Mouse (Mus musculus) adipocyte (in vitro differentiated cells): ENCODE measurements around the gene Cct5.

Experiments
- DNase-seq: peaks from one replicate; pipeline ENCODE4 v3.0.0-alpha.2; 2016; ENCODE audit warnings: low spot score

Gene Cct5

GRCm38 (mm10) chr15:31601646-31602374 lies at the start of gene Cct5, which contains the start of gene Fam173b:
Gene Cct5, minus strand, starts transcription at chr15:31601804.
Gene Fam173b, plus strand, starts transcription at chr15:31601852.
- DNase-seq: peak; percentile 97

GRCm38 (mm10) chr15:31650821-31651220 lies 49.2 kb upstream of the Cct5 start:
- no peak for DNase-seq

GRCm38 (mm10) chr15:31649691-31650090 lies 48.1 kb upstream of the Cct5 start:
- DNase-seq: no peak

- DNase-seq: no peak
Observed at GRCm38 (mm10) chr15:31647851-31648569, 46.4 kb upstream of the Cct5 start.

GRCm38 (mm10) chr15:31647225-31647624 lies 45.6 kb upstream of the Cct5 start:
- no peak for DNase-seq

- no peak for DNase-seq
Observed at GRCm38 (mm10) chr15:31636091-31636595, 34.5 kb upstream of the Cct5 start.

- DNase-seq: no peak
Observed at GRCm38 (mm10) chr15:31634582-31634981, 33.0 kb upstream of the Cct5 start.

GRCm38 (mm10) chr15:31632478-31632877 lies 30.9 kb upstream of the Cct5 start:
- DNase-seq: no peak

GRCm38 (mm10) chr15:31631396-31631858 lies 29.8 kb upstream of the Cct5 start:
- DNase-seq: no peak

GRCm38 (mm10) chr15:31629556-31629955 lies 28.0 kb upstream of the Cct5 start:
- no peak for DNase-seq

- no peak for DNase-seq
Observed at GRCm38 (mm10) chr15:31628180-31628579, 26.6 kb upstream of the Cct5 start.

- no peak for DNase-seq
Observed at GRCm38 (mm10) chr15:31627277-31628154, 25.9 kb upstream of the Cct5 start.

- no peak for DNase-seq
Observed at GRCm38 (mm10) chr15:31619521-31619920, 17.9 kb upstream of the Cct5 start.

- no peak for DNase-seq
Observed at GRCm38 (mm10) chr15:31617261-31617660, 15.7 kb upstream of the Cct5 start.

GRCm38 (mm10) chr15:31614666-31615065 lies 13.1 kb upstream of the Cct5 start:
- no peak for DNase-seq

- DNase-seq: no peak
Observed at GRCm38 (mm10) chr15:31613826-31614453, 12.3 kb upstream of the Cct5 start.

GRCm38 (mm10) chr15:31611976-31612375 lies 10.4 kb upstream of the Cct5 start:
- DNase-seq: no peak

GRCm38 (mm10) chr15:31611027-31611426 lies 9.4 kb upstream of the Cct5 start:
- DNase-seq: peak; percentile 36

- no peak for DNase-seq
Observed at GRCm38 (mm10) chr15:31606821-31607220, 5.2 kb upstream of the Cct5 start.

- DNase-seq: no peak
Observed at GRCm38 (mm10) chr15:31603113-31603512, 1.5 kb upstream of the Cct5 start.

- peak; percentile 54 for DNase-seq
Observed at GRCm38 (mm10) chr15:31602426-31602825, 822 bp upstream of the Cct5 start.

- DNase-seq: no peak
Observed at GRCm38 (mm10) chr15:31601279-31601645, 342 bp downstream of the Cct5 start.
